Comparison of ENCODE assay signal across 15 mouse cellular contexts in genomic region chr10:69756956-69757672, GRCm38 (mm10).
DNase-seq lines count a peak whose midpoint lies in the region; ATAC-seq and TF ChIP-seq lines count a peak whose summit lies in the region.
"Had no signal": no experiment of that assay in that cellular context is flagged by ENCODE, and none has a peak within 500 bp of the region (broad histone marks: within the 10 kb centered on the region; RNA-seq: fewer than 3 reads in every experiment).

No protein-coding gene starts in this region.

- H3K36me3 ChIP-seq in heart, postnatal 0 days (replicated peaks; ENCODE audit: control insufficient read depth, insufficient read depth, low read length) = no peaks in the 10 kb centered on the region
- H3K36me3 ChIP-seq in heart, embryonic 11.5 days (ENCODE audit: control insufficient read depth, insufficient read depth, low read length) = no peaks in the 10 kb centered on the region
- H3K36me3 ChIP-seq in kidney, adult 2 months (ENCODE audit: control insufficient read depth, insufficient read depth, low read length) = no peaks in the 10 kb centered on the region
- no peaks in the 10 kb centered on the region for H3K36me3 ChIP-seq in intestine, embryonic 16.5 days (ENCODE audit: control insufficient read depth, insufficient read depth, low read length)
- no peaks in the 10 kb centered on the region for H3K36me3 ChIP-seq in liver, embryonic 11.5 days (ENCODE audit: control insufficient read depth, insufficient read depth, low read length)
- H3K36me3 ChIP-seq: embryonic facial prominence, embryonic 10.5 days; heart, embryonic 12.5 days; hindbrain, embryonic 12.5 days had no signal

- no peak overlapping the region for H3K4me2 ChIP-seq in heart, postnatal 0 days (ENCODE audit: low read depth, low read length)
- no peak overlapping the region for H3K4me2 ChIP-seq in heart, embryonic 11.5 days
- H3K4me2 ChIP-seq in intestine, embryonic 16.5 days (ENCODE audit: low read depth, low read length) = no peak overlapping the region
- no peak overlapping the region for H3K4me2 ChIP-seq in liver, embryonic 11.5 days
- H3K4me2 ChIP-seq: heart, embryonic 12.5 days; hindbrain, embryonic 12.5 days had no signal

- H3K4me1 ChIP-seq in heart, postnatal 0 days (ENCODE audit: control insufficient read depth, insufficient read depth) = peaks cover 8% of the 10 kb centered on the region
- no peaks in the 10 kb centered on the region for H3K4me1 ChIP-seq in heart, embryonic 11.5 days (ENCODE audit: control insufficient read depth, insufficient read depth, low read length)
- no peaks in the 10 kb centered on the region for H3K4me1 ChIP-seq in kidney, adult 2 months (ENCODE audit: control insufficient read depth, insufficient read depth, low read length)
- H3K4me1 ChIP-seq in intestine, embryonic 16.5 days (ENCODE audit: control insufficient read depth, insufficient read depth, low read length) = no peaks in the 10 kb centered on the region
- no peaks in the 10 kb centered on the region; the same call in 1 of the 2 replicates for H3K4me1 ChIP-seq in liver, embryonic 11.5 days (replicated peaks; ENCODE audit: control insufficient read depth, insufficient read depth, low read length)

- DNase-seq in heart, postnatal 0 days (ENCODE audit: low spot score) = peak; percentile 17
- DNase-seq in kidney, postnatal 4 days = peak; percentile 31 to 37
- DNase-seq in kidney, adult 2 months = no peak
- peak; percentile 75 for DNase-seq in Muller cell, postnatal 12 days (ENCODE audit: inconsistent ontology term)
- DNase-seq in liver, embryonic 11.5 days (ENCODE audit: low spot score) = no peak
- DNase-seq: adrenal gland, postnatal 25 days; cerebellum, postnatal 14 days; lung, postnatal 10 days; thymus, postnatal 25 days had no signal

- TF ChIP-seq EP300 in heart, postnatal 0 days (IDR thresholded peaks at IDR 0.05; ENCODE audit: low read depth) = no peak

- TF ChIP-seq CTCF in heart, postnatal 0 days (IDR thresholded peaks at IDR 0.05; ENCODE audit: low read depth) = no peak
- TF ChIP-seq CTCF in kidney, adult 2 months (conservative IDR thresholded peaks at IDR 0.05; ENCODE audit: insufficient read depth, insufficient read length, low read depth, low read length) = no peak

- no peak overlapping the region for H3K27ac ChIP-seq in heart, postnatal 0 days (ENCODE audit: low read depth)
- no peak overlapping the region for H3K27ac ChIP-seq in heart, embryonic 11.5 days (ENCODE audit: low read depth, low read length)
- H3K27ac ChIP-seq in kidney, adult 2 months (ENCODE audit: insufficient read depth, low read depth, low read length) = no peak overlapping the region
- H3K27ac ChIP-seq in intestine, embryonic 16.5 days (ENCODE audit: low read length) = no peak overlapping the region
- no peak overlapping the region for H3K27ac ChIP-seq in liver, embryonic 11.5 days (ENCODE audit: low read depth, low read length)
- H3K27ac ChIP-seq: embryonic facial prominence, embryonic 10.5 days; hindbrain, embryonic 12.5 days had no signal

- no peak for TF ChIP-seq POLR2A in kidney, adult 2 months (IDR thresholded peaks at IDR 0.05; ENCODE audit: low read depth, low read length)

- H3K9ac ChIP-seq in heart, postnatal 0 days (replicated peaks; ENCODE audit: low read depth, low read length) = no peak overlapping the region
- no peak overlapping the region for H3K9ac ChIP-seq in heart, embryonic 11.5 days (ENCODE audit: low read depth, low read length)
- no peak overlapping the region for H3K9ac ChIP-seq in intestine, embryonic 16.5 days (ENCODE audit: low read depth, low read length)
- no peak overlapping the region for H3K9ac ChIP-seq in liver, embryonic 11.5 days (ENCODE audit: low read depth, low read length)
- H3K9ac ChIP-seq: heart, embryonic 12.5 days; hindbrain, embryonic 12.5 days had no signal

- WGBS in heart, postnatal 0 days = 25% methylated on average over 4 of the region's 4 CpGs
- 68% methylated on average over 4 of the region's 4 CpGs for WGBS in heart, embryonic 11.5 days (ENCODE audit: insufficient replicate concordance)
- 54% methylated on average over 4 of the region's 4 CpGs for WGBS in kidney, adult 2 months
- 49% methylated on average over 4 of the region's 4 CpGs for WGBS in intestine, embryonic 16.5 days
- WGBS in liver, embryonic 11.5 days = 67% methylated on average over 4 of the region's 4 CpGs

- no peaks in the 10 kb centered on the region for H3K27me3 ChIP-seq in heart, postnatal 0 days (ENCODE audit: control insufficient read depth, insufficient read depth, low read length)
- H3K27me3 ChIP-seq in heart, embryonic 11.5 days (ENCODE audit: control insufficient read depth, insufficient read depth, low read length) = no peaks in the 10 kb centered on the region
- H3K27me3 ChIP-seq in kidney, adult 2 months (replicated peaks; ENCODE audit: control insufficient read depth, insufficient read depth, low read length) = no peaks in the 10 kb centered on the region
- no peaks in the 10 kb centered on the region for H3K27me3 ChIP-seq in intestine, embryonic 16.5 days (replicated peaks; ENCODE audit: control insufficient read depth, insufficient read depth, low read length)
- H3K27me3 ChIP-seq in liver, embryonic 11.5 days (replicated peaks; ENCODE audit: control insufficient read depth, insufficient read depth, low read length) = no peaks in the 10 kb centered on the region
- H3K27me3 ChIP-seq: heart, embryonic 12.5 days; hindbrain, embryonic 12.5 days had no signal

- H3K4me3 ChIP-seq in heart, postnatal 0 days (ENCODE audit: low read depth, low read length) = no peak overlapping the region
- no peak overlapping the region for H3K4me3 ChIP-seq in heart, embryonic 11.5 days (ENCODE audit: low read depth, low read length)
- H3K4me3 ChIP-seq in kidney, adult 2 months (ENCODE audit: insufficient read depth, low read depth, low read length) = no peak overlapping the region
- H3K4me3 ChIP-seq in intestine, embryonic 16.5 days (ENCODE audit: low read length) = no peak overlapping the region
- H3K4me3 ChIP-seq in liver, embryonic 11.5 days (ENCODE audit: low read depth, low read length) = no peak overlapping the region
- H3K4me3 ChIP-seq: embryonic facial prominence, embryonic 10.5 days; heart, embryonic 12.5 days; hindbrain, embryonic 12.5 days had no signal

- no peaks in the 10 kb centered on the region for H3K9me3 ChIP-seq in heart, postnatal 0 days (replicated peaks; ENCODE audit: control insufficient read depth, low read length)
- no peaks in the 10 kb centered on the region for H3K9me3 ChIP-seq in heart, embryonic 11.5 days (replicated peaks; ENCODE audit: control insufficient read depth, low read length)
- H3K9me3 ChIP-seq in intestine, embryonic 16.5 days (ENCODE audit: control insufficient read depth, low read length) = no peaks in the 10 kb centered on the region
- H3K9me3 ChIP-seq in liver, embryonic 11.5 days (ENCODE audit: control insufficient read depth, low read length) = no peaks in the 10 kb centered on the region
- H3K9me3 ChIP-seq: embryonic facial prominence, embryonic 10.5 days; heart, embryonic 12.5 days; hindbrain, embryonic 12.5 days had no signal

- ATAC-seq in heart, postnatal 0 days (ENCODE audit: insufficient read depth, low read depth) = no peak
- no peak for ATAC-seq in heart, embryonic 11.5 days (replicated peaks; ENCODE audit: insufficient number of reproducible peaks, low FRiP score, low TSS enrichment)
- ATAC-seq in intestine, embryonic 16.5 days = peak; percentile 44; the same call in 1 of the 2 replicates
- no peak for ATAC-seq in monocyte, adult 5-6 weeks (replicated peaks; ENCODE audit: insufficient number of reproducible peaks, low FRiP score, low TSS enrichment, poor library complexity, severe bottlenecking)
- ATAC-seq in liver, embryonic 11.5 days (replicated peaks; ENCODE audit: low FRiP score) = no peak

Comparison
In these comparisons a context has a peak if more than half of its experiments do, and no peak if none do; other contexts are left out.
1. DNase-seq: peak in heart, postnatal 0 days (single experiment), kidney, postnatal 4 days (2 of 2) and Muller cell, postnatal 12 days (single experiment); none in kidney, adult 2 months (single experiment) and liver, embryonic 11.5 days (single experiment).